Mouse (Mus musculus): ENCODE data around the gene Pear1.
"Not testable (repeated sequence)": the region's sequence is repeated elsewhere in the genome, so short reads cannot be mapped to it uniquely, and the experiment has no call there.

Gene Pear1

DNA sequence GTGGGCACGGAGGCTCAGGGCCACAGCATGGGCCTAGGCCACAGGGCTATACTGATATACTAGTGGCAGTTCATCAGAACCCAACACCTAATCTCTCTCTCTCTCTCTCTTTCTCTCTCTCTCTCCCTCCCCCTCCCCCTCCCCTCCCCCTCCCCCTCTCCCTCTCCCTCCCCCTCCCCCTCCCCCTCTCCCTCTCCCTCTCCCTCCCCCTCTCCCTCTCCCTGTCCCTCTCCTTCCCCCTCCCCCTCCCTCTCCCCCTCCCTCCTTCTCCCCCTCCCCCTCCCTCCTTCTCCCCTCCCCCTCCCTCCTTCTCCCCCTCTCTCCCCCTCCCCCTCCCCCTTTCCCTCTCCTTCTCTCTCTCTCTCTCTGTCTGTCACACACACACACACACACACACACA lies at the start of gene Pear1:
TSS of gene Pear1 (minus strand) at position 101 of the 400 bp plus-strand sequence.
- DNase-seq (ENCODE audit: low spot score): not testable (repeated sequence)

DNA sequence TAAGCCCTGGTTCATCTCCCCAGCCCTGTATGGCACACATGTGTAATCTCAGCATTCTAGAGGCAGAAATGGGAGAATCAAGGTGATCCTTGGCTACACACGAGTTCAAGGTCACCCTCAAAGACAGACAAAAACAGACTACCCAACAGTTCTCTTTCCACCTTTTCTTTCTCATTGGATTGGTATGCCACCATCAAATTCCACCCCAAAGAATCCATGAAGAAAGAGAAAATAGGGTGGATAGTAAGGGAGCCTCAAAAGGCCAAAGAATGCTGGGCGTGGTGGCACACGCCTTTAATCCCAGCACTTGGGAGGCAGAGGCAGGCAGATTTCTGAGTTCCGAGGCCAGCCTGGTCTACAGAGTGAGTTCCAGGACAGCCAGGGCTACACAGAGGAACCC lies 40.0 kb upstream of the Pear1 start:
- DNase-seq (ENCODE audit: low spot score): not testable (repeated sequence)

DNA sequence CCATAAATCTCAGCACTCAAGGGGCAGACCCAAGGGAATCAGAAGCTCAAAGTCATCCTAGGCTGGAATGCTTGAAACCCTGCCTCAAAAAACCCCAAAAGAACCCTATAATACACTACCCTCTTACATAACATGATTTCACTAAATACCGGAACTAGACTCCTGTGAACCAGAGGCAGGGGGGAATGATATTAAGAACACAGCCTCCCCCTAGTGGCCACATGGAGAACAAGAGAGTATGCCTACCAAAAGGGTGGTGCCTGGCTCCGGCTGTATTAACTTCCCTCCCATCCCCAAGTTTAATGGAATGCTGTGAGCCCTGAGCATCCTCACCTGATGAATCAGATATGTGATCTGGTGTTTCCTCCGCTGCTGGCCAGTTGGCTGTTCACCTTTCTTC lies 35.7 kb upstream of the Pear1 start:
- peak; percentile 77 for DNase-seq (ENCODE audit: low spot score)

DNA sequence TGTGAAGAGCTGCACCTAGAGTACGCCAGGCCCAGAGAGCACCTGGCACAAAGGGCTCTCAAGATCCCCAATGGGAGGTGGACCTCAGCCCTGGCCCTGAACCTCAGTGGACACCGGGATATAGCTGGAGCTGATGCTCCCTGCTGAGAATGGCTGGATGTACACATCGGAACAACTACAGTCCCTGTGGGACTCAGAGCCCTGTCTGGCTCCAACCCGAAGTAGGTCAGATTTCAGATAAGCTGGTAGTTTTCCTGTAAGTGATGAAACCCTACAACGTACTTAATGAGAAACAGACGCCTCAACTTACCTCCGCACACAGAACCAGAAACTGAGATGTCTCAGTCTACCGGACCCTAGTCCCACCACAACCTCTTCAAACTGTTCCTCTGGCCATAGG lies 33.6 kb upstream of the Pear1 start:
- DNase-seq (ENCODE audit: low spot score): no peak

DNA sequence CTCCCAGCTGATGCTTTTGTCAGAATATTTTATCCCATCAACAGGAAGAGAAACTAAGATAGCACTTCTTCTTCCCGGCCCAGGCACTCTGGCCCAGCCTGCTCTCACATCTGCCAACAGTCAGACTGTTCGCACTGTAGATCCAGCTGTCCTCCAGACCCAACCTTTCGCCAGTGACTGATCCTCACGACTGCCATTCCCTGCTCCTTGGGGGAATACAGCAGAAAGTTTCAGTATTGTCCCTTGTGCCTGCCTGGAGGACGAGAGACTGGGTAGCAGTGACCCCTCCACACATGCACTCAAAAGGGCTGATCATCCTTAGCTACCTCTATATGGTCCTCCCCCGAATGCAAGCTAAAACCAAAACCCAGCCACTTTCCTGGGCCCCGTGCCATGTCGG lies 31.8 kb upstream of the Pear1 start:
- no peak for DNase-seq (ENCODE audit: low spot score)

DNA sequence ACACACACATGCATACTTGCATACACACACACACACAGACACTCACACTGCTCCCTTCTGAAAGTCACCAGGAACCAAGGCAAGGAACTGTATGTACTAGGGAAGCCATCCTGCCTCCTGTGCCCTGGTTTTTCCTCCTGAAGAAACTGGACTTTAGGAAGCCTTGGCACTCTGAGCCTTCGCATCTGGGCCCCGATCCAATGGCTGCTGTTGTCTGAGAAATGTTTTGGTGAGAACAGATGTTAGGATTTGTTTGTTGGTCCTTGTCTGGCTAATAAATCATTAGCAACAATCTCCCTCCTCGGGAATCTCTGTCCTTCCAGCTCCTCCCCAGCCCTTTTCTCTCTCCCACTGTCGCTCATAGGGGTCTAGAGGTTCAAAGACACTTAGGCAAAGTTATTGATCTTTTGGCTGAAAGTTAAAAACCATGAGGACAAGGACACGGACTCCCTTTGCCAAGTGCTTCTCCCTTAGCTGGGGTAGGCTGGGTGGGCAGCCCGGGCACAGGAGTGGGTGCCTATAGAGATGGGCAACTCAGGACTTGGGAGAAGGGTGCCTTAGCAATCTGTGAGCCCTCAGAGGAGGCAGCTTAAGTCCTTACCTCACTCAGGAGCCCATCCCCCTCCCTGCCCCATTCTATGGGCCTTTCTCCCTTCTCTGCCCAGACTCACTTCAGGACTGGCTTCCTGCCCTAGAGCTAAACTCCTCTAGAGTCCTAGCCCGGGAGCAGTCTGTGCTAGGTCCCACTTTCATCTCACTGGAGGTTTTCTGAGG lies 30.9 kb upstream of the Pear1 start:
- no peak for DNase-seq (ENCODE audit: low spot score)

DNA sequence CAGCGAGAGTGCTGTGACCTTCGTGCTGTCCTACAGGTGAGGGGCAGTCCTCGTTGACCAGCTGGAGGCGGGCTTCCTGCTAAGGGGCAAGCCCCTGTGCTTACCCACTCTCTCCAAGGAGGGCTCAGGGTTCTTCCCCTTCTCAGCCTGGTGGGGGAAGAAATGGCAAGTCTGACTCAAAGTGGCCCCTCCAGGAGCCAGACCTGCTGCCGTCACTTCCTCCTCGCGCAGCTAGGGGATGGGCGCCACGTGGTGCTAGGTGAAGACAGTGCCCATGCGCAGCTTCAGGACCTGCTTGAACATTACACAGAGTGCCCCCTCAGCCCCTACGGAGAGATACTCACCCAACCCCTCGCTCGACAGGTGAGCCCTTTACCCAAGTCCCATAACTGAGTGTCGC lies 25.0 kb upstream of the Pear1 start:
- no peak for DNase-seq (ENCODE audit: low spot score)

DNA sequence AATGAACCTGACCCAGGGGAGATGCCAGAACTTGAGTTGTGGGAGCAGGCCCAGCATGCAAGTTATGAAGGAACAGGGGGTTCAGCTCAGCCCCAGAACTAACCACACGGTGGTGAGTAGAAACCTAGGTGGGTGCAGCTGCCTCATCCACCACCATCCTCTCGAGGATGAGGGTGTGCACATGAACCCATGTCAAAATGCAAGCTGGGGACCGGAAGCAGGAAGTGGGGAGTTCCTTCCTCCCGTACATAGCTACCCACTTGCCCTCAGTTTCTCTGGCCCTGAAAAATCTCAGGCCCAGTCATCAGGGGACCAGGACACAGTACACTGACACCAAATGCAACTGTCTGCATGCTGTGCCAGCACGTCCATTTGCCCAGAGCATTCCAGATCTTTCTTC lies 23.6 kb upstream of the Pear1 start:
- DNase-seq (ENCODE audit: low spot score): no peak

DNA sequence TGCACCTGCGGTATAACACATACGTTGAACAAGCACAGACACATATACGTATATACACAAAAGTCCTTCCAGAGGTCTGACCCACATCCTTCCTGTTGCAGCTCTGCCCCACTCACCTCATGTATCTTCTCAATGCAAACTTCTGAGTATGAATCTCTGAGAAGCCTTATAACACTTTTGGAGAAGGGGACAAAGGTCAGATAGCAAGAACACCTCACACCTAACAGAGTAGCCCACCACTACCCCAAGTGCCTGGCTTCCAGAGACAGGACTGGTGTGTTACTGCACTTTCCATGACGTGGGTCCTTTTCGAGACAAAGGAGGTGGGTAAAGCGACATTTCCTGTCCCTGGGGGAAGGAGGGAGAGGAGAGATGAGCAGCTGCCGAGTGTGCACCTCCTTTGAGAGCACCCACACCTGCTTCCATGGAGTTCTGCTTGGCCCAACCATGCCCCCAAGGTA lies 22.6 kb upstream of the Pear1 start, which contains the start of gene Sh2d2a:
TSS of gene Sh2d2a (plus strand) at position 106 of the 461 bp plus-strand sequence.
- no peak for DNase-seq (ENCODE audit: low spot score)

DNA sequence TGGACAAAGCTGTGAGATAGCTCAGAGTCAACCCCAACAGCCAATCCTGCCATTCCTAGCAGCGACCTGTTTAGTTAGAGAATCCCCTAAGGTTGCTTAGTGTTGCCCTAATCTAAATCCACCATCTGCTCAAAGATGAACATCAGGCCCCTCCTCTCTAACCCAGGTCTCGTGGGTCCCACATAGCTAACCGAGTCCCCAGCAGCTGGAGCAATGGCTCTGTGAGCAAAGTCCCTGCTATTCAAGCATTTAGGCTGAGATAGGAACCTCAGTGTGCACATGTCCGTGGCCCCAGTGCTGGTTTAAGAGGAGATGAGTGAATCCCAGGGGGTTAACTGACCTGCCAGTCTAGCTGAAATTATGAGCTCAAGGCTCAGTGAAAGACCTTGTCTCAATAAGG lies 22.1 kb upstream of the Pear1 start:
- DNase-seq (ENCODE audit: low spot score): no peak

DNA sequence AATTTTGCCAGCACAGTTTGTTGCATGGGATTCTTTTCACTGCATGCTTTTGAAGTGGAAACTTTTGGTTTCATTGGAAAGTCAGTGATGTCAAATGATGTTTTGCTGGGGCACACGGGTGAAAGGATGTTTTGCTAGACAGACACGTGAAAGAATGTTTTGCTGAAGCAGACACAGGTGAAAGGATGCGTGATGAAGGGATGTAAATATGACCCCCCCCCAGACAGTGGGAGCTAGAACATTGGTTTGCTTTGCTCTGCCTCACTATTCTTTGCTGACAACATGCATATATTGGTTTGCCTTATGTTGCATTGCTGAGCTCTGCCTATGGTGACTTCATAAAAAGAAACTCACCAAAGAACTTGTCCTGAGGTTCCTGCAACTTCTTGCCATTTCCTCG lies 20.9 kb upstream of the Pear1 start:
- no peak for DNase-seq (ENCODE audit: low spot score)

DNA sequence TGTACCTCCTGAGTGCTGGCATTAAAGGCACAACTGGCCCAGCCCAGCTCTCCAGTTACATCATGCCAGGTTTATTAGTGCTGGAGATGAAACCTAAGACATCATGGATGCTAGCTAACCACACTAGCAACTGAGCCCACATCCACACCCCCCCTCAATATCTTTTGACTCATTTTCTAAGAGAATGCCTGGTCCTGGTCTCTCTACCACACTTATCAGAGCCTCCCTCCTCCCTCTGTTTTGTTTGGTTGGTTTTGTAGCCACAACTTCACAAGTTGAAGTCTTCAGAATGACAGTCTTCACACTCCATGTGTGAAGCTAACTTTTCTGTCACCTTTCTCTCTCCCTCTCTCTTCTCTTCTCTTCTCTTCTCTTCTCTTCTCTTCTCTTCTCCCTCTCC lies 16.8 kb upstream of the Pear1 start:
- DNase-seq (ENCODE audit: low spot score): no peak

DNA sequence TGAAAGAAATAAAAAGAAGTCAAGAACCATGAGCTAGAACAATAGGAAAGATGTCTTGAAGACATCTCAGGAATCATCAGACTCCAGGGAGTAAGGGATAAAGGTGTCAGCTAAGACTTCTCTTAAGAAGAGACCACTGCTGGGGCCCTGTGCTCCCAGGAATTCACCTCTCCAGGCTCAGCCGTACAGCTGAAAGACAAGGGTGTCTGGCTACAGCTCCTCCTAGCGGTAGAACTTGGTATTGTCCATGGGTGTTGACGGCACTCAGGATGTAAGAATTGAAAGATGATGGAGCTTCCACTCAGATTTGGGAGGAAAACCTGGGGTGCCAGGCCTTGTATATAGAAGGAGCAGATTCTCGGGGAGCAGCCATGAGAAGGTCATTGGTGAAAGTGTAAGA lies 14.5 kb upstream of the Pear1 start:
- peak; percentile 77 for DNase-seq (ENCODE audit: low spot score)

DNA sequence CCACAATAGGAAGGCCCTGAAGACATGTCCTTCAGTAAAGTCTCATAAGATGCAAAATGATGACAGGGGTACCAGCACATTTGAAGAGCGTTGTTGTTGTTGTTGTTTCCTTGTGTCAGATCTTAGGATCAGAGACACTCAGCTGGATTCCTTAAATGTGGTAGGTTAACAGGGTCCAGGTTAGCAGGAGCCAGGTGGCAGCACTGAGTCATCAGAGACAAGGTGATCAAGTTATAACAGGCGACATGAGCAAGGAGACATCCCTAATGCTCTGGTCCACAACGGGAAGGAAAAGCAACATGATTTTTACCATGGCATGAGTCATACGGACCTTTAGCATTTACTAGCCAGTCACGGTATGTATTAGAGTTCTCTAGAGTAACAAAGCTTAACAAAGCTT lies 9.4 kb upstream of the Pear1 start:
- no peak for DNase-seq (ENCODE audit: low spot score)

DNA sequence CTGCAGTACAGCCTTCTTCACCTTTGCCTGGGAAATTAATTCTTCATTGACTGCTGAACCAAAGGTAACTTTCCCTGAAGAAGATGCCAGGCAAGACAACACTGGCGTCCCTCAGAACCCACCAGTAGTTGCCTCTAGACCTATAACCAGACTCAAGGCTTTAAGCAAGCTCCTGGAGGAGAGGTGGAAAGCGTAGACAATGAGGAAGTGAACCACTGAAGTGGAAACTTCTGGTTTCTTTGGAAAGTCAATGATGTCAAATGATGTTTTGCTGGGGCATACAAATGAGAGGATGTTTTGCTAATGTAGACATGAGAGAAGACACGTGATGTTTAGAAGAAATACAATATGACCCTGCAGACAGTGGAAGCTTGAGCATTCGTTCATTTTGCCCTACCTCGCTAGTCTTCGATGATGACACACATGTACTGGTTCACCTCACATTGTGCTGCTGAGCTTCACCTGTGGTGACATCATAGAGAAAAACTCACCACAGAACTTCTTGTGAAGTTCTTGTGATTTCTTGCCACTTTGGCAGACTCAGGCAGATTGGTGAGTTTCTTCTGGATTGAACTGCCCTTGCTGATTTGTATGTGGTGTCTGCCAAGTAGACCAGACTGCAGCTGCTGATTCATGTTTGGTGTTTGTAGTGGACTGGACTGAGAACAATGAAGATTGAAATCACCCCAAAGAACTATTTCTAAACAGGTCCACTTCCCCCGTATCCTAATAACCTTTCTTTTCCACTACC lies 8.2 kb upstream of the Pear1 start:
- no peak for DNase-seq (ENCODE audit: low spot score)

DNA sequence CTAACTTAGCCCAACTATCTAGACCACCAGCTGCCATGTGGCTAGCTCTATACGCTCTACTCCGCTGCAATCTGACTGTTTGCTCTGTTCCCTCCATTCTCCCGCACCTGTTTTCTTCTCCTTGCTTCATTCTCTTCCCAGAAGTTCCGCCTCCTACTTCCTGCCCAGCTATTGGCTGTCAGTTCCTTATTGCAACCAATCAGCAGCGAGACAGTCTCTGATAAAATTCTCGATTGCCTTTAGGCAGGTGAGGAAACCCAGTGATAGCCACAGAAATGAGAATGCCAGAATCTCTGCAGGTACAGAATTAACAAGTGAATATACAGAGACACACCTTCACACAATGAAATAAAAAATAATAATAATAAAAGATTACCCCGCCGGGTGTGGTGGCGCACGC lies 4.9 kb upstream of the Pear1 start:
- DNase-seq (ENCODE audit: low spot score): no peak

DNA sequence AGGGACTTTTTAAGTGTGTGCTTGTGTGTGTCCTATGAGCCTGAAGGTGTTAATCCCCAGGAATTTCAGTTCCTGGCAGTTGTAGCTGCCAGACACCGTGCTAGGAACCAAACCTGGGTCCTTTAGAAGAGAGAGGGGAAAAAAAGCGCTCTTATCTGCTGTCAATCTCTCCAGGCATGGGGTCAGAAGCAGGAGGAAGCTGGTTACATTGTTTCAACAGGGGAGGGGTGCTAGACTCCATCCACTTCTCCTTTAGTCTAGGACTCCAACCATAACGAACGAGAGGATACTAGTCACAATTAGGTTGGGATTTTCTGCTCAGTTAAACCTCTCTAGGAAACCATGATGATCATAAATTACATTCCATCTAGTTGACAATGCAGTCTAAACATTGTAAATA lies 4.3 kb upstream of the Pear1 start:
- no peak for DNase-seq (ENCODE audit: low spot score)

DNA sequence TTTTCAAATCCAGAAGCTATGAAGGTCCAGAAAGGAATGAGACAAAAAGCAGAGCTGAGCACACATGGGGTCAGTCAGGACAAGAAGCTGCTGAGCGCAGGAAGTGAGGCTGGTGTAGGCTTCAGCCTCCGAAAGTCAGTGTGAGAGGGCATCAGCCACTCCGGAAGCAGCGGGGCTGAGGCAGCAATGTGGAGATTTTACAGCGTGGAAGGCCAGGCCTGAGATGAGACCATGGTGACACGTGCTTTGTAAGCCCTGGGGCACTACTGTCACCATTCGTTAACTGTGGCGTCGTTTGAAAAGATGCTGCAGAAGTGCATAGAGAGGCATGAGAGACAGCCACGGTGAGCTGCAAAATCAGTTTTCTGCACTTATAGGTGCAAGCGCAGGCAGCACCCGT lies 5.9 kb downstream of the Pear1 start:
- no peak for DNase-seq (ENCODE audit: low spot score)

DNA sequence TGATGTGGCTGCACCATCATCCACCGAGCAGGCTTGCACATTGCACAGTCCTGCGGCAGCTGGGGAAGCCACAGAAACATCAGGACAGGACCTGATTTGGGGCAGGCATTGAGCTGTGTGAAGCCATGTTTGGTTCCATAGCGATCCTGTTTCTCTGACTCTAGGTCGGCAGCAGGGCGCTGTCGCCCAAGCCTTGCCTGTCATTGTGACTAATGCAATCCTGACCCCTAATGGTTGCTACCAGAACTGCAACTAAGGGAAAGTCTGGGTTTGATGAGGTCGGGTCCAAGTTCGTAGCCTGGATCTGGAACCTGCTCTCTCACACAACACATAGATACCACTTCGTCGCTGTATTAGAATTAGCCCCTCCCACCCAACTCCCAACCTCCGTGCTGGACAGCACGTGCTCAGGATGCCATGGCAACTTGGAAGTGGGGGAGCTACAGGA lies 7.4 kb downstream of the Pear1 start:
- DNase-seq (ENCODE audit: low spot score): peak; percentile 83

DNA sequence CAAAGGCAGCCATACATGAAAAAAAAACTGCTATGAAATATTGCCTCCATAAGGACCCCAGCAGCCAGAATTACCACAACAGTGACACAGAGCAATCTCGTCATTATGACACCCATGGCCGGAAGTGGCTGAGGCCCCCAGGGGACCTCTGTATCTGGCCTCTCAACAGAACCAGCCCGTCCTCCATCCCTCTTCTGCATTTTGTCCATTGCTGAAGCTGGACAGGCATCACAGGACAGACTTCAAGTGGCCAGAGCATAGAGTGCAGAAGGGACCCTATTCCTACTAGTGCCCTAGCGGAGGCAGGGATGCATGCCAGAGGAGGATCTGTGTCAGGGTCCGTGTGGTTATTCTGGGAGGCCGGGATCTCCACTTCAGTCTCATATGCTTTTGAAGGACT lies 7.9 kb downstream of the Pear1 start:
- DNase-seq (ENCODE audit: low spot score): no peak

DNA sequence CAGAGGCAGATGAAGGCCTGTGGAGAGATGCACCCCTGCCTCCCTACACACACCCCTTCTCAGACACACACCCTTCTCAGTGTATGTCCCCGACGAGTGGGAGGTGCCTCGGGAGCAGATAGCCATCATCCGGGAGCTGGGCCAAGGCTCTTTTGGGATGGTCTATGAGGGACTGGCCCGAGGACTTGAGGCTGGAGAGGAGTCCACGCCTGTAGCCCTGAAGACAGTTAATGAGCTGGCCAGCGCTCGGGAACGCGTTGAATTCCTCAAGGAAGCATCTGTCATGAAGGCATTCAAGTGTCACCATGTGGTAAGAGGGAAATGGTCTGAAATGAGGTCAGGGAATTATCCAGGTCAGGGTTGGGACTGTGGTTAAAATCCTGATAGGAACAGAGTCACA lies 11.2 kb downstream of the Pear1 start:
- DNase-seq (ENCODE audit: low spot score): no peak

DNA sequence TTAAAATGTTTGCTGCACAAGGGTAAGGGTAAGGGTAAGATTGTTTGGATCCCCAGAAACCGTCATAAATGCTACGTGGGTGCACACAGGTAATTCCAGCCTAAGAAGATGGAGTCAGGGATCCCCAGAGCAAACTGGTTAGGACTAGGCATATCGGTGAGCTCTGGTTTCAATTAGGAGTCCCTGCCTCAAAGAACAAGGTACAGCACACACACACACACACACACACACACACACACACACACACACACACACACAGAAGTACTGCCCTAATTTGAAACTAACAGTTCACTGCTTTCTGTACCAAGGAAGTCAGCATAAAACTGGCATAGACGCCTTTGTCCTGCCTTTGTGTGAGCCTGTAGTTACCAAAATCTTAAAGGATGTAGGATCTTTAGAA lies 11.7 kb downstream of the Pear1 start:
- DNase-seq (ENCODE audit: low spot score): no peak

DNA sequence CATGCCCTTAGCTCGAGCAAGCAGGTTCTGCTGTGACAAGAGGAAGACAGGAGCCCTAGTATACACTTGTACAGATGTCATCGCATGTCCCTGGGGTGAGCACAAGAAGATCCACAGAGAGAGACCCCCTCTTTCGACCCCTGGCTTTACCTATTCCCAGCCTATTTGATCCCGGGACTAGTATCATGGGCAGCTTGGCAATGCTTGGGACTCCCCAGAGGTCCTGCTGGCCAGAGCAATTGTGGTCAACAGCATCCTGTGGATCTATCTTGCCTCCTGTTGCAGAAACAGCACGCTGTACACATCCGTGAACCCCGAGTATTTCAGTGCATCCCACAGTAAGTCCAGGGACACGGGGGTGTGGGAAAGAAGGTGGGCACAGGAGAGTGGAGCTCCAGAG lies 12.8 kb downstream of the Pear1 start:
- DNase-seq (ENCODE audit: low spot score): no peak

Measured in layer of hippocampus, adult 11-12 months (tissue).